Mouse (Mus musculus) R1 (cell line): ENCODE data around the gene Efr3b.

ENCODE experiments used
- DNase-seq: peaks from one replicate; pipeline ENCODE4 v3.0.0-alpha.2; 2018; ENCODE audit warnings: low read depth, low spot score

Efr3b gene

GRCm38 (mm10) chr12:4038061-4039041 is at the start of gene Efr3b:
Gene Efr3b (minus strand): TSS chr12:4038915.
- peak; percentile 92 for DNase-seq

GRCm38 (mm10) chr12:4083441-4083840 is 44.7 kb upstream of the Efr3b start:
- DNase-seq: no peak

GRCm38 (mm10) chr12:4082132-4083001 is 43.7 kb upstream of the Efr3b start, which contains the start of gene Dnajc27:
Gene Dnajc27 (plus strand): TSS chr12:4082583.
- peak; percentile 98 for DNase-seq

GRCm38 (mm10) chr12:4080311-4080710 is 41.6 kb upstream of the Efr3b start:
- peak; percentile 63 for DNase-seq

- no peak for DNase-seq
Measured at GRCm38 (mm10) chr12:4078069-4078468, 39.4 kb upstream of the Efr3b start.

GRCm38 (mm10) chr12:4076383-4076782 is 37.7 kb upstream of the Efr3b start:
- DNase-seq: no peak

- DNase-seq: no peak
Measured at GRCm38 (mm10) chr12:4075407-4075806, 36.7 kb upstream of the Efr3b start.

GRCm38 (mm10) chr12:4071671-4072070 is 33.0 kb upstream of the Efr3b start:
- no peak for DNase-seq

GRCm38 (mm10) chr12:4068551-4068950 is 29.8 kb upstream of the Efr3b start:
- DNase-seq: no peak

- no peak for DNase-seq
Measured at GRCm38 (mm10) chr12:4066681-4067459, 28.2 kb upstream of the Efr3b start.

GRCm38 (mm10) chr12:4065944-4066343 is 27.2 kb upstream of the Efr3b start:
- no peak for DNase-seq

GRCm38 (mm10) chr12:4065498-4065897 is 26.8 kb upstream of the Efr3b start:
- peak; percentile 23 for DNase-seq

GRCm38 (mm10) chr12:4059683-4060082 is 21.0 kb upstream of the Efr3b start:
- DNase-seq: no peak

GRCm38 (mm10) chr12:4058321-4058720 is 19.6 kb upstream of the Efr3b start:
- no peak for DNase-seq

GRCm38 (mm10) chr12:4054845-4055244 is 16.1 kb upstream of the Efr3b start:
- DNase-seq: no peak

GRCm38 (mm10) chr12:4053643-4054042 is 14.9 kb upstream of the Efr3b start:
- DNase-seq: no peak

GRCm38 (mm10) chr12:4050861-4051425 is 12.2 kb upstream of the Efr3b start:
- DNase-seq: no peak

GRCm38 (mm10) chr12:4048031-4048430 is 9.3 kb upstream of the Efr3b start:
- no peak for DNase-seq

GRCm38 (mm10) chr12:4045992-4046391 is 7.3 kb upstream of the Efr3b start:
- no peak for DNase-seq

GRCm38 (mm10) chr12:4042411-4042810 is 3.7 kb upstream of the Efr3b start:
- no peak for DNase-seq

- DNase-seq: no peak
Measured at GRCm38 (mm10) chr12:4039046-4039445, 331 bp upstream of the Efr3b start.
